Mouse (Mus musculus) thymus, adult 2 months (tissue): ENCODE measurements around the gene Pgm2.

ENCODE experiments used
- CTCF ChIP-seq: fragments of 200-500 bp; IDR thresholded peaks from 2 replicates; pipeline ENCODE4 v1.5.1; 2012; ENCODE audit warnings: mild to moderate bottlenecking, control low read depth, low read length, moderate library complexity, borderline replicate concordance; ENCODE audit not compliant: control insufficient read depth, poor library complexity, insufficient read depth; ENCODE audit errors: extremely low read depth
- POLR2A ChIP-seq: fragments of 200-500 bp; IDR thresholded peaks from 2 replicates; pipeline ENCODE4 v1.6.1; 2012; ENCODE audit warnings: mild to moderate bottlenecking, low read length, control low read depth, moderate library complexity; ENCODE audit not compliant: control insufficient read depth, poor library complexity, insufficient read depth; ENCODE audit errors: extremely low read depth

- TF ChIP-seq CTCF (no peak), POLR2A (no peak)
Measured at GRCm38 (mm10) chr5:64162582-64162981, 69.8 kb downstream of the Pgm2 start.
